Mouse (Mus musculus) limb, embryonic 14.5 days (tissue): Measurements from ENCODE around the gene Nup210l. TPM values are rescaled to one million over a fixed set of nuclear protein-coding genes. Genes with fewer than 3 reads are reported as not detected.

ENCODE experiments used
- ATAC-seq: fragments of 200-750 bp; cut with Nextera tagmentation; 2 replicates; pipeline ENCODE4 v1.8.0; 2017; ENCODE audit warnings: low read depth, moderate number of reproducible peaks, moderate TSS enrichment; ENCODE audit not compliant: low FRiP score
- DNase-seq: peaks from one replicate; pipeline ENCODE4 v3.0.0-alpha.2; 2015; ENCODE audit warnings: low spot score
- H3K27ac ChIP-seq: fragments of 300-500 bp; sonication (generic); replicated peaks from 2 replicates; pipeline ENCODE4 v1.5.1; 2014; ENCODE audit warnings: low read depth, mild to moderate bottlenecking, low read length, moderate library complexity, mixed read lengths
- H3K27me3 ChIP-seq: fragments of 300-500 bp; sonication (generic); 2 replicates; pipeline ENCODE4 v1.6.1; 2014; ENCODE audit warnings: low read length, mixed read lengths; ENCODE audit not compliant: control insufficient read depth, insufficient read depth
- H3K36me3 ChIP-seq: fragments of 300-500 bp; sonication (generic); 2 replicates; pipeline ENCODE4 v1.6.1; 2014; ENCODE audit warnings: mild to moderate bottlenecking, low read length, moderate library complexity, mixed read lengths; ENCODE audit not compliant: control insufficient read depth, insufficient read depth
- H3K4me1 ChIP-seq: fragments of 300-500 bp; sonication (generic); 2 replicates; pipeline ENCODE4 v1.6.1; 2014; ENCODE audit warnings: antibody characterized with exemption, low read length, mixed read lengths; ENCODE audit not compliant: control insufficient read depth, insufficient read depth
- H3K4me2 ChIP-seq: fragments of 300-500 bp; sonication (generic); replicated peaks from 2 replicates; pipeline ENCODE4 v1.6.1; 2014; ENCODE audit warnings: low read depth, mild to moderate bottlenecking, low read length, moderate library complexity; ENCODE audit not compliant: severe bottlenecking
- H3K4me3 ChIP-seq: fragments of 300-500 bp; sonication (generic); replicated peaks from 2 replicates; pipeline ENCODE4 v1.5.1; 2014; ENCODE audit warnings: low read length
- H3K9ac ChIP-seq: fragments of 300-500 bp; sonication (generic); 2 replicates; pipeline ENCODE4 v1.6.1; 2014; ENCODE audit warnings: mild to moderate bottlenecking, low read depth, low read length, moderate library complexity; ENCODE audit not compliant: severe bottlenecking
- H3K9me3 ChIP-seq: fragments of 300-500 bp; sonication (generic); 2 replicates; pipeline ENCODE4 v1.6.1; 2016; ENCODE audit warnings: low read length; ENCODE audit not compliant: control insufficient read depth
- POLR2A ChIP-seq: fragments of 200-500 bp; IDR thresholded peaks from 2 replicates; pipeline ENCODE4 v1.8.0; 2012; ENCODE audit warnings: inconsistent platforms, mild to moderate bottlenecking, moderate library complexity, borderline replicate concordance; ENCODE audit not compliant: insufficient read depth, insufficient read length; ENCODE audit errors: extremely low read depth
- WGBS: fragments of 180-500 bp; shearing (Covaris S2); extraction: QIAGEN DNeasy Blood & Tissue Kit; methylation state at CpG from one replicate; pipeline ENCODE4 v1.1.7; 2014; 5-methylcytosine and 5-hydroxymethylcytosine counted together
- polyA plus RNA-seq, 2 experiments: library from polyadenylated mRNA; depleted of rRNA in 1 of 2; stranded (reverse) in 1 of 2; unstranded in 1 of 2; fragments of >200 nt; fragmentation: Nextera tagmentation in 1 of 2; extraction: Ambion mirVana in 1 of 2; gene quantifications; 2 replicates each; pipeline versions ENCODE4 v1.2.1 to v1.2.3; 2012 to 2014

The Nup210l gene
- polyA plus RNA-seq, 2 experiments, result 0.30 to 2.5 TPM

- peak; percentile 95 for DNase-seq
- peak; percentile 97 for ATAC-seq
- Histone ChIP-seq H3K36me3 (peaks cover 43% of the 10 kb centered on the region), H3K4me3 (peak within 1 kb of the TSS; percentile 65), H3K4me2 (peak within 1 kb of the TSS; percentile 76), H3K27ac (peak within 1 kb of the TSS; percentile 79), H3K27me3 (no peaks in the 10 kb centered on the region), H3K9ac (peak within 1 kb of the TSS; percentile 83), H3K4me1 (peaks cover 9% of the 10 kb centered on the region), H3K9me3 (no peaks in the 10 kb centered on the region)
- WGBS, result 2% methylated on average over 36 of the region's 40 CpGs
- TF ChIP-seq POLR2A, result 0 out of 2 replicates have a peak, but pooled peaks have one; percentile 56
Measured at GRCm38 (mm10) chr3:90253653-90254418, 149.9 kb downstream of the Nup210l start, which contains the start of gene Crtc2. Gene Crtc2, plus strand, starts transcription at chr3:90254163.

- H3K9me3 ChIP-seq, result no peaks in the 10 kb centered on the region
- no peak for DNase-seq
- 1% methylated on average over 40 of the region's 41 CpGs for WGBS
- peak overlapping the region; percentile 79 for H3K27ac ChIP-seq
- H3K36me3 ChIP-seq, result peaks cover 47% of the 10 kb centered on the region
- H3K4me2 ChIP-seq, result peak overlapping the region; percentile 76
- peaks cover 7% of the 10 kb centered on the region for H3K4me1 ChIP-seq
- no peak for TF ChIP-seq POLR2A
- peak overlapping the region; percentile 83 for H3K9ac ChIP-seq
- no peaks in the 10 kb centered on the region for H3K27me3 ChIP-seq
- peak overlapping the region; percentile 65 for H3K4me3 ChIP-seq
- ATAC-seq, result peak; percentile 53
Measured at GRCm38 (mm10) chr3:90254419-90255193, 150.7 kb downstream of the Nup210l start.

GRCm38 (mm10) chr3:90255194-90255565 lies 151.2 kb downstream of the Nup210l start:
- Histone ChIP-seq H3K27ac (no peak overlapping the region), H3K9me3 (no peaks in the 10 kb centered on the region), H3K9ac (peak overlapping the region; percentile 83), H3K4me2 (peak overlapping the region; percentile 76), H3K27me3 (no peaks in the 10 kb centered on the region), H3K4me1 (peaks cover 7% of the 10 kb centered on the region), H3K36me3 (peaks cover 50% of the 10 kb centered on the region), H3K4me3 (peak overlapping the region; percentile 65)
- ATAC-seq (no peak), DNase-seq (no peak)
- 27% methylated on average over 2 of the region's 2 CpGs for WGBS
- no peak for TF ChIP-seq POLR2A

- Histone ChIP-seq H3K4me3 (no peak overlapping the region), H3K4me2 (peak overlapping the region; percentile 76; the same call in 1 of the 2 replicates), H3K9ac (no peak overlapping the region), H3K36me3 (peaks cover 50% of the 10 kb centered on the region), H3K4me1 (peaks cover 7% of the 10 kb centered on the region), H3K27ac (no peak overlapping the region), H3K27me3 (no peaks in the 10 kb centered on the region), H3K9me3 (no peaks in the 10 kb centered on the region)
- no peak for TF ChIP-seq POLR2A
- DNase-seq (no peak), ATAC-seq (no peak)
- WGBS, result 88% methylated on average over 14 of the region's 14 CpGs
Measured at GRCm38 (mm10) chr3:90255784-90256353, 151.9 kb downstream of the Nup210l start.

GRCm38 (mm10) chr3:90256731-90257530 lies 153.0 kb downstream of the Nup210l start:
- Histone ChIP-seq H3K27me3 (no peaks in the 10 kb centered on the region), H3K27ac (no peak overlapping the region), H3K4me3 (no peak overlapping the region), H3K4me2 (no peak overlapping the region), H3K4me1 (peaks cover 7% of the 10 kb centered on the region), H3K36me3 (peaks cover 51% of the 10 kb centered on the region), H3K9me3 (no peaks in the 10 kb centered on the region), H3K9ac (no peak overlapping the region)
- DNase-seq (no peak), ATAC-seq (no peak)
- 90% methylated on average over 19 of the region's 19 CpGs for WGBS
- no peak for TF ChIP-seq POLR2A
